Mouse (Mus musculus): ENCODE results near the gene Emcn. TPM values are rescaled to one million over a fixed set of nuclear protein-coding genes. Genes with fewer than 3 reads are reported as not detected.
A peak's percentile ranks its signal among the peaks of the same experiment; 100 is the strongest.

Emcn gene
- 10 to 100 TPM; 56.2 to 56.3 TPM for total RNA-seq (2021)
- long read RNA-seq, experiment 1, transcript Emcn-202 (12 exons, 2,588 nt), result major isoform, 30 of 34 reads
- long read RNA-seq, experiment 1, partial matches to known transcripts, result 0 of 34 reads
- long read RNA-seq, experiment 1, other reads (novel, unspliced or antisense), result 4 of 34 reads
- long read RNA-seq, experiment 2, transcript Emcn-202 (12 exons, 2,588 nt), result major isoform, 30 of 37 reads
- long read RNA-seq, experiment 2, partial matches to known transcripts, result 3 of 37 reads
- long read RNA-seq, experiment 2, other reads (novel, unspliced or antisense), result 2 of 37 reads

- DNase-seq, result peak; percentile 17 to 29
- intact Hi-C loops (cut with DNase I), result no loop called here
Measured at GRCm38 (mm10) chr3:137340938-137341337, at the start of gene Emcn. Gene Emcn (plus strand): TSS chr3:137341067.

- DNase-seq, result peak; percentile 10 to 31
- intact Hi-C loops (cut with DNase I), result no loop called here
Measured at GRCm38 (mm10) chr3:137293174-137293591, 47.7 kb upstream of the Emcn start.

GRCm38 (mm10) chr3:137298230-137298629, 42.6 kb upstream of the Emcn start:
- DNase-seq, result peak in 1 of 2 experiments; percentile 2

GRCm38 (mm10) chr3:137300210-137300609, 40.7 kb upstream of the Emcn start:
- no peak for DNase-seq
- intact Hi-C loops (cut with DNase I), result no loop called here

More at GRCm38 (mm10) chr3:137298230-137298629, 42.6 kb upstream of the Emcn start:
- intact Hi-C loops (cut with DNase I), result no loop called here

- intact Hi-C loops (cut with DNase I), result no loop called here
- no peak for DNase-seq
Measured at GRCm38 (mm10) chr3:137301195-137301594, 39.7 kb upstream of the Emcn start.

- peak in 1 of 2 experiments; percentile 10 for DNase-seq
- intact Hi-C loops (cut with DNase I), result no loop called here
Measured at GRCm38 (mm10) chr3:137302804-137303203, 38.1 kb upstream of the Emcn start.

GRCm38 (mm10) chr3:137309959-137310358, 30.9 kb upstream of the Emcn start:
- no peak for DNase-seq
- intact Hi-C loops (cut with DNase I), result no loop called here

- no peak for DNase-seq
- intact Hi-C loops (cut with DNase I), result no loop called here
Measured at GRCm38 (mm10) chr3:137312540-137312939, 28.3 kb upstream of the Emcn start.

GRCm38 (mm10) chr3:137313775-137314362, 27.0 kb upstream of the Emcn start:
- no peak for DNase-seq
- intact Hi-C loops (cut with DNase I), result no loop called here

- intact Hi-C loops (cut with DNase I), result no loop called here
- DNase-seq, result no peak
Measured at GRCm38 (mm10) chr3:137318371-137318770, 22.5 kb upstream of the Emcn start.

- intact Hi-C loops (cut with DNase I), result no loop called here
- DNase-seq, result no peak
Measured at GRCm38 (mm10) chr3:137319950-137320349, 20.9 kb upstream of the Emcn start.

GRCm38 (mm10) chr3:137322304-137322703, 18.6 kb upstream of the Emcn start:
- DNase-seq, result peak; percentile 21 to 22
- intact Hi-C loops (cut with DNase I), result no loop called here

- intact Hi-C loops (cut with DNase I), result loop anchor here (5.0 kb wide), 1 partner anchor 43 kb away; no protein-coding TSS in a partner anchor
- DNase-seq, result no peak
Measured at GRCm38 (mm10) chr3:137329898-137330297, 11.0 kb upstream of the Emcn start.

GRCm38 (mm10) chr3:137330950-137331349, 9.9 kb upstream of the Emcn start:
- DNase-seq, result no peak
- intact Hi-C loops (cut with DNase I), result no loop called here

GRCm38 (mm10) chr3:137332531-137332930, 8.3 kb upstream of the Emcn start:
- DNase-seq, result no peak
- intact Hi-C loops (cut with DNase I), result no loop called here

- DNase-seq, result no peak
- intact Hi-C loops (cut with DNase I), result no loop called here
Measured at GRCm38 (mm10) chr3:137335957-137336356, 4.9 kb upstream of the Emcn start.

GRCm38 (mm10) chr3:137343446-137343845, 2.6 kb downstream of the Emcn start:
- intact Hi-C loops (cut with DNase I), result no loop called here
- no peak for DNase-seq

- intact Hi-C loops (cut with DNase I), result no loop called here
Measured at GRCm38 (mm10) chr3:137351882-137352281, 11.0 kb downstream of the Emcn start.

GRCm38 (mm10) chr3:137356697-137357096, 15.8 kb downstream of the Emcn start:
- intact Hi-C loops (cut with DNase I), result no loop called here
- DNase-seq, result no peak

More at GRCm38 (mm10) chr3:137351882-137352281, 11.0 kb downstream of the Emcn start:
- DNase-seq, result no peak

GRCm38 (mm10) chr3:137367123-137367825, 26.4 kb downstream of the Emcn start:
- intact Hi-C loops (cut with DNase I), result no loop called here
- no peak for DNase-seq

- DNase-seq, result no peak
- intact Hi-C loops (cut with DNase I), result no loop called here
Measured at GRCm38 (mm10) chr3:137367826-137368325, 27.0 kb downstream of the Emcn start.

All from heart, postnatal 14 days (tissue).